Mouse (Mus musculus) heart, embryonic 15.5 days (tissue): ENCODE results near the gene Pcyt1a. TPM values are rescaled to one million over a fixed set of nuclear protein-coding genes. Genes with fewer than 3 reads are reported as not detected.
A peak's percentile ranks its signal among the peaks of the same experiment; 100 is the strongest.
"Not testable (repeated sequence)": the region's sequence is repeated elsewhere in the genome, so short reads cannot be mapped to it uniquely, and the experiment has no call there.

ENCODE experiments used
- ATAC-seq: fragments of 200-750 bp; cut with Nextera tagmentation; replicated peaks from 2 replicates; pipeline ENCODE4 v1.8.0; 2017; ENCODE audit warnings: low read depth, moderate TSS enrichment; ENCODE audit not compliant: insufficient number of reproducible peaks, insufficient read depth, low FRiP score
- H3K27ac ChIP-seq: fragments of 300-500 bp; sonication (generic); 2 replicates; pipeline ENCODE4 v1.5.1; 2015; ENCODE audit warnings: mild to moderate bottlenecking, inconsistent platforms
- H3K27me3 ChIP-seq: fragments of 300-500 bp; sonication (generic); 2 replicates; pipeline ENCODE4 v1.6.1; 2015; ENCODE audit warnings: inconsistent platforms
- H3K36me3 ChIP-seq: fragments of 300-500 bp; sonication (generic); 2 replicates; pipeline ENCODE4 v1.6.1; 2015; ENCODE audit warnings: mild to moderate bottlenecking, inconsistent platforms
- H3K4me1 ChIP-seq: fragments of 300-500 bp; sonication (generic); replicated peaks from 2 replicates; pipeline ENCODE4 v1.6.1; 2015; ENCODE audit warnings: inconsistent platforms
- H3K4me2 ChIP-seq: fragments of 300-500 bp; sonication (generic); 2 replicates; pipeline ENCODE4 v1.6.1; 2015; ENCODE audit warnings: inconsistent platforms, mild to moderate bottlenecking, moderate library complexity
- H3K4me3 ChIP-seq: fragments of 300-500 bp; sonication (generic); 2 replicates; pipeline ENCODE4 v1.5.1; 2015; ENCODE audit warnings: mild to moderate bottlenecking, inconsistent platforms
- H3K9ac ChIP-seq: fragments of 300-500 bp; sonication (generic); 2 replicates; pipeline ENCODE4 v1.6.1; 2015; ENCODE audit warnings: mild to moderate bottlenecking, inconsistent platforms
- H3K9me3 ChIP-seq: fragments of 300-500 bp; sonication (generic); replicated peaks from 2 replicates; pipeline ENCODE4 v1.6.1; 2016; ENCODE audit warnings: inconsistent platforms
- WGBS: fragments of 180-500 bp; shearing (Covaris S2); methylation state at CpG from one replicate; pipeline ENCODE4 v1.1.7; 2015; ENCODE audit warnings: mixed read lengths; 5-methylcytosine and 5-hydroxymethylcytosine counted together
- polyA plus RNA-seq: library from polyadenylated mRNA; unstranded; fragments of >200 nt; fragmentation: Nextera tagmentation; extraction: Ambion mirVana; gene quantifications from 2 replicates; pipeline ENCODE4 v1.2.1, GENCODE M21; 2015

The Pcyt1a gene
- polyA plus RNA-seq, 1 experiment from 2014 or later = 44.3 TPM

DNA sequence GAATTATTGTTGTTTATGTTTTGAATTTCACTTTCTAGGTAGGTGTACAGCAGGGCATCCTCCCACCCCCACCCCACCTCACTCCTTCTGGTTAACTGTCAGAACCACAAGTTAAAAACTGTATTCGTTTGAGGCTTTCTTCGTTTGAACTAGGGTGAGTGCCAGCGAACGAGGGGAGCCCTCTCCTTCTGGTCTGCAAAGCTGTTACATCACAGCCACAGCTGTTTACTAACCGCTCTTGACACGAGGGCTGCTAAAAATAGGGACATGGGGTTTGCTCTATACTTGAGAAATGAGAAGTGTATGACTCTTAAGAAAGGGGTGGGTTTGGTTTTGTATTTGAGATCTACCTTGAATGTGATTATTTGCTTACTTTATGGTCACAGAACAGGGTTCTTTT is 3.3 kb downstream of the Pcyt1a start:
- H3K36me3 ChIP-seq = no peaks in the 10 kb centered on the region
- H3K27ac ChIP-seq = peak overlapping the region; percentile 36
- H3K4me2 ChIP-seq = peak overlapping the region; percentile 21; the same call in 1 of the 2 replicates
- ATAC-seq = no peak
- WGBS = 26% methylated on average over 6 of the region's 6 CpGs
- peaks cover 24% of the 10 kb centered on the region for H3K4me1 ChIP-seq
- no peak overlapping the region for H3K4me3 ChIP-seq
- no peaks in the 10 kb centered on the region for H3K27me3 ChIP-seq
- H3K9me3 ChIP-seq = no peaks in the 10 kb centered on the region
- no peak overlapping the region for H3K9ac ChIP-seq

DNA sequence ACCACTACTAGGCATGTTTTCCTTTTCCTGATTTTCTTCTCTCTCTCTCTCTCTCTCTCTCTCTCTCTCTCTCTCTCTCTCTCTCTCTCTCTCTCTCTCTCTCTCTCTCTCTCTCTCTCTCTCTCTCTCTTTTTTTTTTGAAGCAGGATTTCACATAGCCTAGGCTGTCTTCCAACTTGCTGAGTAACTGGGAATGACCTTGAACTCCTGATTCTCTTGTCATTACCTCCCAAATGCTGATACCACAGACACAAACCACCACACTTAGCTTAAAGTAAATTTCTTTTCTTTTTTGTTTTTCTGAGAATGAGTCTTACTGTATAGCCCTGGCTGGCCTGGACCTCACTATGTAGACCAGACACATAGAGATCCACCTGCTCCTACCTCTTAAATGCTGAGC is 4.0 kb downstream of the Pcyt1a start:
- Histone ChIP-seq H3K9ac (no peak overlapping the region), H3K4me2 (peak overlapping the region; percentile 21; the same call in 1 of the 2 replicates), H3K4me3 (no peak overlapping the region), H3K9me3 (no peaks in the 10 kb centered on the region), H3K27me3 (no peaks in the 10 kb centered on the region), H3K36me3 (no peaks in the 10 kb centered on the region), H3K4me1 (peaks cover 21% of the 10 kb centered on the region), H3K27ac (peak overlapping the region; percentile 36; the same call in 1 of the 2 replicates)
- ATAC-seq = no peak

DNA sequence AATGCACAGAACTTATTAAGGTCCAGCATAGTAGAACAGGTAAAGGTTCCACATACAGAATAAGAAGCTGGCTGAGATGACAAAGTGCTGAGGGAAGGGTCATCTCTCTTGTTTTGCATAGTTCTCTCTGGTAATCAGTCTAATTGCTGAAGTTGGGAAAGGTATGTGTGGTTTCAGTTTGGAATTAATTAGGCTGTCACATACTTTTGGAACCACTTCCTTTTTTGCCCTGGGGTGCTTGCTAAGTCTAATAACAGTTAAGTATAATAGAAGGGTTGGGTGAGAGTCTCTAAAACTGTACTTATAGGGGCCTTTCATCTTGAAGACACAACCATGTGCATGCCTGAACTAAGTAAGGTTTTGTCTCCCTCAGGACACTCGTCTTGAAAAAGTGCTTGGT is 5.9 kb downstream of the Pcyt1a start:
- Histone ChIP-seq H3K4me1 (peaks cover 15% of the 10 kb centered on the region), H3K9me3 (no peaks in the 10 kb centered on the region), H3K27ac (no peak overlapping the region), H3K9ac (no peak overlapping the region), H3K4me2 (no peak overlapping the region), H3K27me3 (no peaks in the 10 kb centered on the region), H3K4me3 (no peak overlapping the region), H3K36me3 (no peaks in the 10 kb centered on the region; the same call in 1 of the 2 replicates)
- 58% methylated on average over 1 of the region's 1 CpGs for WGBS
- no peak for ATAC-seq

DNA sequence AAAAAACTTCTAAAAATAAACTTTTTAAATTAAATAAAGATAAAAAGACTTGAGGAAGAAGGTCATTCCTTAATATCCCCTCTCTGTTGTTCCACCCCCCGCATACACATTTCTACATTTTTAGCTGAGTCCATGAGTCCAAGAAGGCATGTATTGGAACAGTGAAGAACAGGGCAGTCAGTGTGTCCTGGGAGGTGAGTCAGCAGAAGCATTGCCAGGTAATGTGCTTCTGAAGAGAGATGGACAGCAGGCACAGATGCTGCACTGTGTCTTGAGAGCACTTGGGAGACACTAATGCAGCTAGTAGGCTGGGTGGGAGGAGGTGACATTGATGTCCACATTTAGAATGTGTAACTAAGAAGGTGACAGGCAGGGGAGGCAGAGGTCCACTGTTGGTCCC is 6.5 kb downstream of the Pcyt1a start:
- H3K27me3 ChIP-seq = no peaks in the 10 kb centered on the region
- no peak overlapping the region for H3K27ac ChIP-seq
- no peak for ATAC-seq
- H3K4me1 ChIP-seq = peaks cover 9% of the 10 kb centered on the region; the same call in 1 of the 2 replicates
- H3K9ac ChIP-seq = no peak overlapping the region
- no peak overlapping the region for H3K4me3 ChIP-seq
- 94% methylated on average over 1 of the region's 1 CpGs for WGBS
- H3K36me3 ChIP-seq = no peaks in the 10 kb centered on the region; the same call in 1 of the 2 replicates
- no peak overlapping the region for H3K4me2 ChIP-seq
- no peaks in the 10 kb centered on the region for H3K9me3 ChIP-seq

DNA sequence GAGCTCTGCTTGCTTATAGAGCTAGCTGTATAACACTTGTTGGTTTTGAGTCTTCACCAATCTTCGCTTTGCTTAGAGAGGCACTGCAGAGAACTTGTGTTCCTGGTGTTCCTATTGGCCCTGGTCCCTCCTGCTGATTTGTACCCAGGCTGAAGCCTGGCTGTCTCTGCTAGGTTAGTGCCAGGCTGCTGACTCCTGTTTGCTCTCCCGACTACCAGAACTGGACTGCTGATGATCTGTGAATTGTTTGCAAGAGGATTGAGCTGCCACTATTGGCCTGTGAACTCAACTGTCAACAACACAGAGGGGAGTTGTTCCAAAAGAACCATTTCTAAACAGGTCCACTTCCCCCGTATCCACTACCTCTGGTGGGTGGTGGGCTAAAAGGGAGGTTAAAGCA is 10.7 kb downstream of the Pcyt1a start:
- Histone ChIP-seq H3K9ac (no peak overlapping the region), H3K4me3 (no peak overlapping the region), H3K9me3 (no peaks in the 10 kb centered on the region), H3K36me3 (no peaks in the 10 kb centered on the region; the same call in 1 of the 2 replicates), H3K27me3 (no peaks in the 10 kb centered on the region), H3K27ac (no peak overlapping the region), H3K4me2 (no peak overlapping the region), H3K4me1 (0 out of 2 replicates have a peak, but pooled peaks cover 2% of the 10 kb centered on the region)
- ATAC-seq = no peak
- WGBS = 76% methylated on average over 3 of the region's 3 CpGs

DNA sequence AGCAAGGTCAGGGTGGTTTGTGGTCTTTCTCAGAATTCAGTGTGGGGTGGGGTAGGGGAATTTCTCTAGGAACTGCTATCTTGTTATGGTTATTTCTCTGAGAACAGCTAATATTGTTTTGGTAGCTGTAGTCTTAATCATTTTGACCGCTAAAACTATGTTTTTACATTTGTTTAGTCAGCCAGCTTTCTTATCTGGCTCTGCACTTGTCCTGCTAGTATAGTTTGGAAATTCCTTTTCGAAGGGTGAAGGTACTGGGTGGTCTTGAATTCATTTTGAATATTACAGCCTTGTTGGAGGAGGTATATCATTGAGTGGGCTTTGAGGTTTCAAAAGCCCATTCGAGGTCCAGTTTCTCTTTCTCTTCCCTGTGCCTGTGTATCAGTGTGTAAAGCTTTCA is 13.9 kb downstream of the Pcyt1a start:
- not testable (repeated sequence) for ATAC-seq
- WGBS = 76% methylated on average over 3 of the region's 3 CpGs

DNA sequence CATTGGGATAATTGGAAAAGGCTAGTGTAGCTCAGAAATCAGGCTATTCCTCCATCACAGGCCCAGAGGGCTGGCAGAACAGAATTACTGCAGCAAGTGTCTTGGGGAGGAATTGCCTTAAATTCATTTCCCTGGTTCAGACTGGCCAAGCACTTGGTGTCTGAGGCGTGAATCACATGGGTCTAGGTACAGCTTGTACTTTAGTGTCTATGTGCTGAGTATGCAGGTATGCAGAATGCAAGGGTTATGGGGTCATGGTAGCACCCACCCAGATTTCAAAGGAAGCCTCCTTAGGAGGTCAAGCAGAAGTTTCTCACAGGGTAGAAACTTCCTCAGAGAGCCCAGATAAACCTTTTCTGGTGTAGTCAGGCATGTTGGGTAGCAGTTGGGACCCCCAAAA is 14.8 kb downstream of the Pcyt1a start:
- Histone ChIP-seq H3K27me3 (no peaks in the 10 kb centered on the region), H3K36me3 (no peaks in the 10 kb centered on the region; the same call in 1 of the 2 replicates), H3K4me3 (no peak overlapping the region), H3K27ac (no peak overlapping the region), H3K9me3 (no peaks in the 10 kb centered on the region), H3K4me2 (no peak overlapping the region), H3K4me1 (peaks cover 3% of the 10 kb centered on the region; the same call in 1 of the 2 replicates), H3K9ac (no peak overlapping the region)
- no peak for ATAC-seq
- 88% methylated on average over 1 of the region's 1 CpGs for WGBS

More for the DNA sequence above, 13.9 kb downstream of the Pcyt1a start:
- H3K4me1 ChIP-seq, H3K36me3 ChIP-seq, H3K27ac ChIP-seq, H3K4me2 ChIP-seq, H3K9ac ChIP-seq, H3K27me3 ChIP-seq, H3K4me3 ChIP-seq, H3K9me3 ChIP-seq: not testable (repeated sequence)

DNA sequence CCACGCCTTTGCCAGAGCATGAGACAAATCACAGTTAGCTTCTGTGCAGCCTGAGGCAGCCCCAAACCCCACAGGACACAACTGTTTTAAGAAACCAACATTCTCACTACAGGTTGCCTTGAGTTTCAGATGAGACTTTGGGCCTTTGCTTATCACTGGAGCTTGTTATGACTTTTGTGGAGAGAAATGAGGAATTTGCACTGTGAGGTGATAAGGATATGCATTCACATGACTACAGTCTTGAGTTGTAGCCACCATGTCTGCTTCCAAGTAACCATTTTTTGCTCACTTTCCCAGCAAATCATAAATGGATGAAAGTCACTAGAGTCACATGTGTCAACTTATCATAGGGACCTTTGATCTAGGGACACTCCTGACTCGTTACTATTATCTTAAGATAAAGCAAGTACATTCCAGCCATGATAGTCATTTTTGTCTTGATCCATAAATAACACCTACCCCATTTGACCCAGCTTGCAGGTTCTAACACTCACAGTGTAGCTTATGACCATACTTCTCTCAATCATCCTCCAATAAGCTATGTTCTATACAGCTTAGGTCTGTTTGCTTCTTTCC is 15.9 kb downstream of the Pcyt1a start:
- Histone ChIP-seq H3K9ac (no peak overlapping the region), H3K9me3 (no peaks in the 10 kb centered on the region), H3K4me1 (peaks cover 3% of the 10 kb centered on the region; the same call in 1 of the 2 replicates), H3K4me3 (no peak overlapping the region), H3K36me3 (0 out of 2 replicates have a peak, but pooled peaks cover under 1% of the 10 kb centered on the region), H3K4me2 (no peak overlapping the region), H3K27ac (no peak overlapping the region), H3K27me3 (no peaks in the 10 kb centered on the region)
- no peak for ATAC-seq
- WGBS = 47% methylated on average over 2 of the region's 2 CpGs

DNA sequence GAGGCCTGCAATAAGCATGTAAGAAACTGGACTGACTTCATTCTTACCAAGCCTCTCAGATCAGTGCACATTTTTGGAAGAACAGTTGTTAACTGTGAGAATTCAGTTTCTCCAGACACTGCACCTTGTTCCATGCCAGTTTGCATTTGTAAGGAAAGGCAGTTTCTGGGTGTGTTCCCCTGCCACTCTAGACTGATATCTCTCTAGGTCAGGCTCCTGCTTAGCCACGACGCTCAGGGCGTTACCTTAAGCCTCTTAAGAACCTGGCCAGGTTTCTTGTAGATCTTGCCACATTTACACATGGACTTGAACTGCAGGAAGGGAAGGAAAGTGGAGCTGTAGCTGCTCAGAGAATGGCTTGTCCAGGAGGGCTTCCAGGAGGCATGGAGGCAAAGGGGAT is 18.9 kb downstream of the Pcyt1a start:
- ATAC-seq = no peak
- H3K9ac ChIP-seq = no peak overlapping the region
- peaks cover 16% of the 10 kb centered on the region; the same call in 1 of the 2 replicates for H3K36me3 ChIP-seq
- no peak overlapping the region for H3K27ac ChIP-seq
- H3K27me3 ChIP-seq = no peaks in the 10 kb centered on the region
- no peak overlapping the region for H3K4me2 ChIP-seq
- H3K4me3 ChIP-seq = no peak overlapping the region
- no peaks in the 10 kb centered on the region for H3K9me3 ChIP-seq
- peaks cover 3% of the 10 kb centered on the region; the same call in 1 of the 2 replicates for H3K4me1 ChIP-seq
- 78% methylated on average over 3 of the region's 3 CpGs for WGBS

DNA sequence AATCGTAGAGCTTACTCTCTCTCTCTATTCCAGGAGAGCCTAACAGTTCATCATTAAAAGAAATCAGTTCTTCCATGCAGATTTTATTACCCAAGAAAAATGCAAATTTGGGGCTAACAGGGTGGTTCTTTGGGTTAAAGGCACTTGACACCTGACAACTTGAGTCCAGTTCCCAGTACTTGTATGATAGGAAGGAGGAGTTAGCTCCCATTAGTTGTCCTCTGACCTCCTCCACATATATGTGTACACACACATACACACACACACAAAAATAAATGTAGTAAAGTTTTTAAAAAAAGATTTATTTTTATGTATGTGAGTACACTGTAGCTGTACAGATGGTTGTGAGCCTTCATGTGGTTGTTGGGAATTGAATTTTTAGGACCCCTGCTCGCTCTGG is 19.4 kb downstream of the Pcyt1a start:
- H3K4me3 ChIP-seq = no peak overlapping the region
- no peak overlapping the region for H3K27ac ChIP-seq
- H3K27me3 ChIP-seq = no peaks in the 10 kb centered on the region
- no peak overlapping the region for H3K4me2 ChIP-seq
- WGBS = 90% methylated on average over 2 of the region's 2 CpGs
- H3K36me3 ChIP-seq = peaks cover 21% of the 10 kb centered on the region; the same call in 1 of the 2 replicates
- H3K4me1 ChIP-seq = peaks cover 3% of the 10 kb centered on the region; the same call in 1 of the 2 replicates
- no peak for ATAC-seq
- no peak overlapping the region for H3K9ac ChIP-seq
- no peaks in the 10 kb centered on the region for H3K9me3 ChIP-seq

DNA sequence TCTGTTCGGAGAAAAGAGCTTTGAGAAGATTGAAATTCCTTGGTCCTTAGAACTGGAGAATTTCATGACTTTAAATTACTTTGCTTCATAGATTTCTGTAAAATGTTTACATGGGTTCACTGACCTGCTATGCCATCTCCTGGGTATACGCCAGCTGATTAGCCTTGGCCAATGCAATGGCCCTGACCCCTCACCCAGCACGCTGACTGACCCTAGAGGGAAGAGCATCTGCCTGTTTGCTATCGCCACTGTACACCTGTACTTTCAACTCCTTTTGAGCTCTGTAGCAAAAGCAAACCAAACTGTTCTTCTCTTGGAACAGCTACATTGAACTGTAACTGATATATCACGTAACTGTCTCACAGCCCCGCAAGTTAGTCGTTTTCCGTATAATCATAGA is 22.4 kb downstream of the Pcyt1a start:
- Histone ChIP-seq H3K36me3 (peaks cover 38% of the 10 kb centered on the region), H3K27ac (no peak overlapping the region), H3K4me2 (no peak overlapping the region), H3K27me3 (no peaks in the 10 kb centered on the region), H3K9ac (no peak overlapping the region), H3K4me1 (0 out of 2 replicates have a peak, but pooled peaks cover 2% of the 10 kb centered on the region), H3K9me3 (no peaks in the 10 kb centered on the region), H3K4me3 (no peak overlapping the region)
- no peak for ATAC-seq
- WGBS = 91% methylated on average over 8 of the region's 8 CpGs

DNA sequence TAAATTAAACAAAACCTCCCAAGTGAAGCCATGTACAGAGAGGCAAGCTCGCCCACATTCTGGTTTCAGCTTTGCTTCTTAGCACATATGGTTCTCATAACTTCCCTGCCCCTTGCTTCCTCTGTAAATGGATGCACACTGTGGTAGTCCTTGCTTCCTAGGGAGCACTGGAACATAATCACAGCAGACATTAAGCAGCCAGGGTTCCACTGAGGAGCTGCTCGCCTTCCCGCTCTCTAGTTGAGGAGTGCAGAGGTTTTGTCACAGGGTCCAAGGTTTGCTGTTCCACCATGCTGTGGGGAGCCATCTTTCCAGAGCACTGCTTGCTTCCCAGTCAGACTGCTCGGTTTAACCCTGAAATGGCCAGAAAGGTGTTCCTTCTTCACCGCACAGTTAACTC is 23.9 kb downstream of the Pcyt1a start:
- H3K4me1 ChIP-seq = 0 out of 2 replicates have a peak, but pooled peaks cover 2% of the 10 kb centered on the region
- WGBS = 83% methylated on average over 5 of the region's 5 CpGs
- peaks cover 42% of the 10 kb centered on the region for H3K36me3 ChIP-seq
- H3K9me3 ChIP-seq = no peaks in the 10 kb centered on the region
- H3K4me3 ChIP-seq = no peak overlapping the region
- H3K27ac ChIP-seq = no peak overlapping the region
- ATAC-seq = no peak
- H3K9ac ChIP-seq = no peak overlapping the region
- no peaks in the 10 kb centered on the region for H3K27me3 ChIP-seq
- H3K4me2 ChIP-seq = no peak overlapping the region
